Mouse (Mus musculus): ENCODE measurements around the gene Tbrg1. TPM values are rescaled to one million over a fixed set of nuclear protein-coding genes. Genes with fewer than 3 reads are reported as not detected.

Gene Tbrg1
- total RNA-seq, 2 experiments from 2014 or later: 31.9 to 34.0 TPM

DNA sequence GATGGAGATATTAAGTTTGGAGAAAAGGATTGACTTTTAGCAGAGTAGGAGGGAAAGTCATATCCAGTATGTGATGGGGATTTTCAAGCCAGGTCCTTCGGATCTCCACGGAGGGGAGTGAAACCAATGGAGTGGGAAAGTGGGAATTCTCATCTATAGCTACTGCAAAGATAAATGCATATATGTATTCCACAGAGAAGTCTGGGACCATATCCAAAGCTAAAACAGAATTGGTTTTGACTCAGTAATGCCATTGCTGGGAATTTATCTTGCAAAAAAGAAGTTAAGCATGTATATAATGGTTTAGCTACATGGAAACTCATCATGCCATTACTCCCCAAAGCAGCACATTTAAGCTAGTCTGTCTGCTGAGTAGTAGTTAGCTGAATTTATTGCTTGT lies 24.8 kb downstream of the Tbrg1 start:
- DNase-seq: no peak

DNA sequence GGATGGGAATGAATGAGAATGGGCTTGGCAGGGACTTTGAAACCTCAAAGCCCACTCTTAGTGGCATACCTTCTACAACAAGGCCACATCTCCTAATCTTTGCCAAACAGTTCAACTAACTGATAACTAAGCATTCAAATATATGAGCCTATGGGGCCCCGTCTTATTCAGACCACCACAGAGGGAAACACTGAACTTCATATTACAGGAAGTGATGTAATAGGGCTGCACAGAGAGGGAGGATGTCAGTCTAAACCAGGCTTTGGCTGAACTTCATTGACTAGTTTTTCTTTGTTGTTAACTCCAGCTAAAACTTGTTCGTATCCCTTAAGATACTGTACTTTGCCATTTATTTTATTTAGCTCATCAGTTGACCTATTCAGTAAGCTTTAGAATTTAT lies 27.2 kb downstream of the Tbrg1 start:
- DNase-seq: no peak

DNA sequence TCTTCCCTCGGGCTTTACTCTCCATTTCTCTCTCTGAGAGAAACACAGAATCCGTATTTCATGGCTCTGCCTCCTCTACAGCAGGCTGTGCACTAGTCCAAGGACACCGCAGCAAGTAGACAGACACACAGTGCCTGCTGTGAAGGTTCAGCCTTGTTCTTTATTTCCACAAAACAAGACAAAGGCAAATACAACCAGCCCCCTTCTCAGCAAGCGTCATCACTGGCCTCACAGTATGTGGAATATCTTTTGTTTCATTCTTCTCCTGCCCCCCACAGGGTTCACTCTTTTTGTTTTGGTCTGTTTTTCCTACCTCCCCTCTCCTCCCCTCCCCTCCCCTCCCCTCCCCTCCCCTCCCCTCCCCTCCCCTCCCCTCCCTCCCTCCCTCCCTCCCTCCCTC lies 28.5 kb downstream of the Tbrg1 start:
- no peak for DNase-seq

DNA sequence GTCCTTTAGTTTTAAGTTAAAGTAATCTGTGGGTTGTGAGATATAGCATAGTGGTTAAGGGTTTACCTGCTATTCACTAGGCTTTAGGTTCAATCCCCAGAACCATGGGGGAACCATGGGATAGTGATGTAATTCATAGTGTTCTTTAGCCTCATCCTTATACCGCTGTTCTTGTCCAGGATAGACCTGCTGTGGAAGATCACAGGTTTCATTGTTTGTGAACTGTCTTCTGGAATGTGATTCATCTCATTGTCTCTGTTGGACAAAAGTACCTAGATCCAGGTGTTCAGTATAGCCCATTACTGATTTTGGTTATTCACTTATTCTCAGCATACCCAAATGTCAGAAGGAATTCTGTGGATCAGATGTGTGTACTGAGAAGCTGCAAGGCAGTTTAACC lies 29.8 kb downstream of the Tbrg1 start:
- DNase-seq: no peak

DNA sequence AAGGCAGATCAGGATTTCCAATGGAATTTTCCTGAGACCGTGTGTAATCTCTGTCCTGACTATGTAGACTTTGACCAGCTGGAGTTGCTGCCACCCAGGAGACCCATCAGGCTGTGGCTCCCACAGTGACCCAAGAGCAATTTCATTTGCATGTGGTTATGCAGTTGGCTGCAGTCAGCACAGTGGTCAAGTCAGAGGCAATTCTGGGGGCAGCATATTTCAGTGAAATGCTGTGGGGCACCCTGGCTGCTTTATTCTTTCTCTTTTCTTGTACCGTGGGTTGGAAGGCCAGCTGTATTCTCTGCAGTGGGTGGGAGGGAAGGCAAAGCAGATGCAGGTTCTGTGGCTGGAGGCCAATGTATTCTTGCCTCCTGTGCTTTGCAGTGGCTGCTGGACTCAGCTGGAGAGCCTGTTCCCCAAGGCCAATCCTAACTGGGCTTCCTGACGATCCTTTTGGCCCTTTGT lies 31.0 kb downstream of the Tbrg1 start:
- DNase-seq: peak; percentile 21 to 22

DNA sequence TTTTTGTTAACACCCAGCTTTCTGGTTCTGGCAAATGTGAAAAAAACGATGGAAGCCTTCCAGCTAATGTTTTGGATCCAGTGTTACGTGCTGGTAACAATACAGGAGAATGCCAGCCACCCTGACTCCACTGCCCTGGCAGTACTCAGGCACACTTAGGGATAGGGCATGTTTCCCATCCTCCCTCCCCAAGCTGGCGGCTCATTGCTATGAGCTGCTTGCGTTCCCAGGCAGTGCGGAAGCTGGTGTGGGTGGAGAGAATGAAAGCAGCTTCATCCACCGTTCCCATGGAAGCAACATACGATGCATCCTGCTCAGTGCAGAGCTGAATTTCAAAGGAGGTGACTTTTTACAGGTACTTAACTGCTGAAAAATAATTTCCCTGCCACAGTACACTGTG lies 31.5 kb downstream of the Tbrg1 start:
- peak; percentile 20 to 36 for DNase-seq

DNA sequence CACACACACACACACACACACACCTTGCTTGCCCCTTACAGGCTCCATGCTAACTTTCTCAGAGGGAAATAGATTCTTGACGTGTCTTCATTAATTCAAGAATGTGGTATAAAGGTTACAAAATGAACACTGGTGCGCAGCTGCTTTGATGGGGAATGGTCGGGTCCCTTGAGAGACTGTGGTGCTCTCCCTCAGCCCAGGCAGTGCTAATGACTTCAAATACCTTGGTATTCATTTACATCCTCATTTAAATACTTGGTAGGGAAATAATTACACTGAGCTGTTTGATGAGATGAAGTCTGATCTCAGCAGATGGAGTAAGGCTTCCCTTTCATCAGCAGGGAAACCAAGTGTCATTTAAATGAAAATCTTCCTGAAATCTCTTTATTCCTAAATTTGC lies 32.0 kb downstream of the Tbrg1 start:
- DNase-seq: no peak

DNA sequence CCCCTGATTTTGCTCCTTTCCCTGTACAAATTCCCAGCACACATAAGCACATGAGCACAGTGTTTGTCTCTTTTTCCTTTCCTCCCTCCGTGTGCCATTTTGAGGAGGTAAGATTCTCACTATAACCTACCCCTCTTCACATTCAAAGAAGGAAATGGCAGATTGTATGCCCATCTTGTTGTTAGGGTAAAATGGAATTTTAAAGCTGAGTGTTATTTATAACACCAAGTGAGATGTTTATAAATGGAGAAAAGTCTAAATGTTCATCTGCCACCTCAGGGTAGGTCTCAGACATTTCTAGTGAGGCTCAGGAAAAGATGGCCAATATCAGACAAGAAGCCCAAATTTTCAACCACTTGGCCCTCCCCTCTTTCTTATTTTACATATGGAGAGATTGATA lies 32.6 kb downstream of the Tbrg1 start:
- DNase-seq: no peak

DNA sequence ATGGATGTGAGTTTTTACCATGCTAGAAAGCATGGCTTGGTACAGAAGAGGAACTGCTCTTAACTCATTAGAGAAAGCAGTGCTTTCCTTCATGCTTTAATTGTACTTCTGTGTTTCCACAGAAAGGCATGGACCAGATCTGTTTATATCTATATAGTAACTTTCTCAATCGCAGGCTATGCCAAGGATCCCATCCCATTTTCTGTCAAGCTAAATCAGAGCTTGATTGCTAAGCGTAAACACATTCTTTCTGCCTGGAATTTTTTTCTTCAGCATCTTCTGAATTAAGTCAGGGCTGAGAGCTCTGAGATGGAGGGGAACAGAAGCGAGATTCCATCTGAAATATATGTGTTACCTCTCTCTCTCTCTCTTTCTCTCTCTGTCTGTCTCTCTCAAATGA lies 33.1 kb downstream of the Tbrg1 start:
- no peak for DNase-seq

DNA sequence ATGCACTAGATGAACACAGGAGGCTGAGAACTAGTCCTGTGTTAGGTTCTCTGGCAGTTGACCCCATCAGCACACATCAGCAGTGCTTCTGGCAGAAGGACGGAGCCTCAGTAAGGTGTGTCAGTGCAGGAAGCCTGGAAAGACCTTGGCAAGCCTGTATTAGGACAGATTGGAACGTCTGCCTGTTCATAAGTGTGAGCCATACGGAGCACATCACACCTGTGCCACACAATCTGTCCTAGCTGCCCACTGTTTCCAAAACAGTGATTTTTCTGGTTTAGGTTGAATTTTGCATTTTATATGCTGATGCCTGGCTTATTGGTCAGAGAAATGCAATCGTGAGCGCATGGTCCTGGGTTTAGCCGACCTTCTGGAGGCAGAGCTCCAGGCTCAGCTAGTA lies 35.8 kb downstream of the Tbrg1 start:
- no peak for DNase-seq

DNA sequence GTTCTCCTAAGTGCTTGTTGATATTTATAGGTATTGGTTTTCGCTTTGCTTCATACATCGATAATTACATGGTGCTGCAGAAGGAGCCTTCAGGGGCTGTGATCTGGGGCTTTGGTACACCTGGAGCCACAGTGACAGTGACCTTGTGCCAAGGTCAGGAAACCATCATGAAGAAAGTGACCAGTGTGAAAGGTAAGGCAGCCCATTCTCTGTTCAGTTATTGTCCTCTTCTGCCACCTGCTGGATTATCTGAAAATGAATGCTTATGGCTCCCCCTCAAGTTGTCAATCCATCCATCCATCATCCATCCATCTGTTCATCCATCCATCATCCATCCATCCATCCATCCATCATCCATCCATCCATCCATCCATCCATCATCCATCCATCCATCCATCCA lies 40.3 kb downstream of the Tbrg1 start:
- DNase-seq: peak; percentile 36 to 76

DNA sequence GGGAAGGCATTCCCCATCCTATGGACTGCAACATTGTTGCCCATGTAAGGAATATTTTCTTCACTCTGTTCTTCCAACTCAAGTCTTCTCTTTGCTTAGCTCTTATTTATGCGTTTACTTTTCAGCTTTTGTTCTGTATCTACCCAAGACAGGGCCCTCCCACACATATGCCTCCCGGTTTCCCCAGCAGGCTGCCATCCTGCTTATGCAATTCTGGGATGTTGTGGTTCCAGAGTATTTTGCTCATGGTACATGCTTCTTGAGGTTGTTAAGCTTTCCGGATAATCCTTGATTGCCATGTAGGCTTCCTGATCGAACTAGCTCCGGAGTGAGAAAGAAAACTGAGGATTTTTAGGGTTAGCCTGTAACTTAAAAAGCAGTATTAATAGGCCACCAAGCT lies 41.9 kb downstream of the Tbrg1 start:
- DNase-seq: no peak

DNA sequence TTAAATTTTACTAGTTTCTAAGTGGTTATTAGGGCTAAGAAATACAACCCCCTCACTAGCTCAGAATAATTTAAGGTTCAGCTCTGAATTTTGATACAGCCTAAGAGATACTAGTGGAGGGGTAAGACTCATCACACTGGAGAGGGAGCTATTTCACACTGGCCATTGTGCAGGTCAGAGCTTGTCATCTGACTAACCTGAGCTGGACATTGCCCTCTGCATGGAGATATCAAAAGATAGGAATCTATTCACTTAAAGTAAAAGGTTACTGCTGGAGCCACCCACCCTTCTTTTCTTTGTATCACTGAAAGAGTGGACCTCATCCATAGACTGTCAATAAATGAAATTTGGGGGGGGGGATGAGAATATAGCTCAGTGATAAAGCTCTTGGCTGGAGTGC lies 42.8 kb downstream of the Tbrg1 start:
- peak in 1 of 2 experiments; percentile 15 for DNase-seq

DNA sequence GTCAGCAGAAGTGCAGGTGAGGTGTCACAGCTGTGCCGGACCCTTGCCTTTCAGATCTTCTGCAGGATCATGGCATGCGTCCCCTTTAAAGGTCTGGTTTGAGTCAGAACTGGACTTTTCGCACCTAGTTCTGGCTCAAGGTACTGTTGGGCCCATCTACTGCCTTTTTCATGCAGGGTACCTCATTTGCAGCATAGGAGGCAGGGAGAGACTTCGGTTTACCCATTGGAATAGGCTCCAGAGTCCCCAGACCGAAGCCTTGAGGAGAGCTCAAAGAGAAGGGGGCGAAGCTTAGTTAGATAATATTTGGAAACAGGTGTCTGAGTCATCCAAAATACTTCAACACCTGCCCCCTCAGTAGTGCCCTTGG lies 43.2 kb downstream of the Tbrg1 start:
- DNase-seq: no peak

DNA sequence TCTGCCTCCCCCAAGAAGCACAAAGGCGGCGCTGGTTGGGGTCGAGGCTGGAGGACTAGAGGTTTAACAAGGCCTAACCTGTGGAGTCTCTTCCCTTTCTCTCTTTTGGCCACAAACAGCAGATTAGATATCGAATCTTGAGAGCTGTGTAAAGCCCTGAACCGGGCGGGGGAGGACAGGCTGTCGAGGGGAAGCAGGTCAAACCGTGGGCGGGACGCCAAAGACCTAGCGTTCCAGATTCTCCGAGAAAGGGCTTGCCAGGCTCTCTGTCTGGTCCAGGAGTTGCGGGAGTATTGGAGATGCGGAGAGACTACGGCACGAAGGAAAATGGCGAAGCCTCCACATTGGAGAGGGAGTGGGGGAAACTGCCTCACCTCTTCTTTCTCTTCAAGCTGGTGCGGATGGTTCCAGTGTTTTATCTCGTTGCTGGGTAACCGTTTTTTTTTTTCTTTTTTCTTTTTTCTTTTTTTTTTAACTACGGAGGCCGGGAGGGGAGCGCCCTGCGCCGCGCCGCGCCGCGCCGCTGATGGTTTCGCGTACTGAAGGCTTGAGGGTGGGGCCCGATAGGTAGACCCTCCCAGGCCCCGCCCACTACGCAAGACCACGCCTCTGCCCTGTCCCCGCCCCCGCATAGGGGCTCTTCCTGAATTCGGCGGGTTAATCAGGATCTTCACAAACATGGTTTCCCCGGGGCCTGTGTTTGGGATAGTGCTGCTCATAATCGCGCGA lies 43.8 kb downstream of the Tbrg1 start, which contains the start of gene Spa17:
Gene Spa17 (minus strand): TSS at position 541 of the 729 bp plus-strand sequence.
- peak; percentile 91 to 94 for DNase-seq

DNA sequence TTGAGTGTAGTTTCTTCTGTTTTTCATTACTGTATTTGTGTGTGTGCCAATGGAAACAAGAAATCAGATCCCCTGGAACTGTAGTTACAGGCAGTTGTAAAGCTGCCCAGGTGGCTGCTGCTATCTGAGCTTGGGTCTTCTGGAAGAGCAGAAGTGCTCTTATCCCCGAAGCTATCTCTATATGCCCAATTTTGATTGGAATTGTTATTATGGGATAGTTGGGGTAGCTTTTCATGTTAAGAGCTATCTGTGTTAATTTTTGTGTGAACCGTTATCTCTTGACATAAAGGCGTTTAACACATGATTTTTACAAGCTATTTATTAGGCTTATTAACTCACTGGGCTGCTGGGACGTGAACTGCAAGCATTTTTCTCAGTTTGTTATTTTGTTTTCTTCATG lies 47.6 kb downstream of the Tbrg1 start:
- no peak for DNase-seq

DNA sequence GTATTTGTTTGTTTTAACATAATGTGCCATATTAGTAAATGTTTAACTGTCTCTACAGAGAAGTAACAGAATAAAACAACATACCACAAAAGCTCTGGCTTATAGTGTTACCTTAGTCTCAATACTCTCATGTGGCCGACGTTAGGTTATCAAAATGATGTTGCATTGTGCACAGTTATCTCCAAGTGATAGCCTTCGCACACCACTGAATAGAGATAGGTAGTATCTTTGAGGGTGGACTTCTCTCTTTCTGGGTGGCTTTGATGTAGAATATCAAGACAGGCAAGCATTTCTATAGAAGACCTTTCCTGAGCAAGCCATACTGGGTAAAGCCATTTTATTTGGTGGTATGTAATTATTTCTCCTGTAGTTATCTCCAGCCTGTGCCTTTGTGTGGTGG lies 52.0 kb downstream of the Tbrg1 start:
- no peak for DNase-seq

DNA sequence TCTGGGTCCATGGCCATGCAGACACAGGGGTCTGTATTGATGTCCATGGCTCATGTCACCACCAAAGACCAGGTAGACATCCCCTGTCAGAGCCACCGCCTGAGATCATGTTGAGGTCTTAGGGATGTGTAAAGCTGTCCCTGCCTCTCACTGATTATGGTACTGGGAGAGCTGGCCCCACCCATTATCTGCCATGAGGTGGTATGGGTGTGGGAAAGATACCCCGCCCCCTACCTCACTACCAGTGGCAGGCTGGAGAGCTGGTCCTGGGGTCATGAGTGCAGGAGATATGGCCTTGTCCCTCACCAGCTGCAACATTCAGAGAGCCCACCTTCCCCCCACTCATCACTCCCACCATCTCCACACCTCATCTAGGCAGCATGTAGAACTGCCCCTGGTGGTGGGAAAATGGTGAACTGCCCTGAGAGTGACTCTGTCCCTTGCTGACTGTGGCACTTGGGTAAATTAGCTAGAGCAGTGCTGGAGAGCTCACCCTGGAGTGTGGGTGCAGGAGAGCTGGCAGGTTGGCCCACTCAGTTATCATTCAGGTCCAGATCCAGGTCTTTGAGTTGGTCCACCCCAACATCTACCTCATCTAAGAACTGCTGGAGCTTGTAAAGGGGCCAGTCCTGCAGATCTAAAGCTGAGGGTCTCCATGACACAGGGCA lies 56.4 kb downstream of the Tbrg1 start:
- no peak for DNase-seq

Other genes starting within 250 kb of the Tbrg1 start
- not detected for gene Robo3, start 224.1 kb downstream of the Tbrg1 start, total RNA-seq (2021)
- 1 to 10 TPM; 5.9 to 7.9 TPM for gene Msantd2, start 168.0 kb downstream of the Tbrg1 start, total RNA-seq (2021)
- gene Esam, start 129.2 kb downstream of the Tbrg1 start, total RNA-seq (2021): 10 to 100 TPM; 67.1 to 69.5 TPM
- gene Vsig2, start 118.1 kb downstream of the Tbrg1 start, total RNA-seq (2021): 1 to 10 TPM; 3.9 to 4.9 TPM
- gene Nrgn, start 104.4 kb downstream of the Tbrg1 start, total RNA-seq (2021): 1 to 10 TPM; 5.7 to 6.2 TPM
- 1 to 10 TPM; 8.3 to 9.1 TPM for gene Siae, start 101.6 kb downstream of the Tbrg1 start, total RNA-seq (2021)
- gene Spa17, start 43.6 kb downstream of the Tbrg1 start, total RNA-seq (2021): 1 to 10 TPM; 1.3 to 1.7 TPM
- not detected for gene Panx3, start 11.9 kb upstream of the Tbrg1 start, total RNA-seq (2021)
- not detected for gene Olfr160, start 58.9 kb upstream of the Tbrg1 start, total RNA-seq (2021)
- not detected for gene Olfr874, start 87.8 kb upstream of the Tbrg1 start, total RNA-seq (2021)
- not detected for gene Olfr875, start 114.5 kb upstream of the Tbrg1 start, total RNA-seq (2021)
- gene Olfr876, start 145.7 kb upstream of the Tbrg1 start, total RNA-seq (2021): not detected
- not detected for gene Olfr877, start 197.0 kb upstream of the Tbrg1 start, total RNA-seq (2021)
- not detected for gene Olfr145, start 239.4 kb upstream of the Tbrg1 start, total RNA-seq (2021)